Mouse (Mus musculus): ENCODE results near the gene Acap1. TPM values are rescaled to one million over a fixed set of nuclear protein-coding genes. Genes with fewer than 3 reads are reported as not detected.
"Not testable (repeated sequence)": the region's sequence is repeated elsewhere in the genome, so short reads cannot be mapped to it uniquely, and the experiment has no call there.

Acap1 gene
- polyA plus RNA-seq, 1 experiment from 2014 or later, result 7.1 TPM

DNA sequence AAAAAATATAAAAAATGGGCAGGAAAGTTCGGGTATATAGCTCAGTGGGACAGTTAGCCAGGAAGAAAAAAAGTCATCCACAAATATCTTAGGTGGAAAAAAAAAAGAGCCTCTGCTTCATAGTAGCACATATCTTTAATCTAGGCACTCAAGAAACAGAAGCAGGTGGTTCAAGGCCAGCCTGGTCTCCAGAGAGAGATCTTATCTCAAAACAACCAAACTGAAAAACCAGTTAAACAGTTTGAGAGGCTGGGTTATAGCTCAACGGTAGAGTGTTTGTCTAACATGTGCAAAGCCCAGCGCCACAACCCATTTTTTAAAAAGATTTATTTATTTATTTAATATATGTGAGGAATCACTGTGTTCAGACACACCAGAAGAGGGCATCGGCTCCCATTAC is 37.7 kb upstream of the Acap1 start:
- Histone ChIP-seq H3K27ac (ENCODE audit: low read depth) (no peak overlapping the region), H3K4me2 (ENCODE audit: low read depth, low read length) (no peak overlapping the region), H3K36me3 (replicated peaks; ENCODE audit: insufficient read depth, low read length) (no peaks in the 10 kb centered on the region), H3K4me3 (ENCODE audit: low read depth, low read length) (no peak overlapping the region), H3K4me1 (ENCODE audit: insufficient read depth) (peaks cover 21% of the 10 kb centered on the region), H3K9me3 (ENCODE audit: low read length) (no peaks in the 10 kb centered on the region), H3K9ac (replicated peaks) (no peak overlapping the region), H3K27me3 (ENCODE audit: insufficient read depth, low read length) (peaks cover 39% of the 10 kb centered on the region)
- DNase-seq (no peak), ATAC-seq (no peak)
- TF ChIP-seq EP300 (IDR thresholded peaks at IDR 0.05; ENCODE audit: low read depth) (no peak), CTCF (IDR thresholded peaks at IDR 0.05; ENCODE audit: low read depth) (no peak)
- WGBS (ENCODE audit: insufficient replicate concordance), result 60% methylated on average over 4 of the region's 4 CpGs

DNA sequence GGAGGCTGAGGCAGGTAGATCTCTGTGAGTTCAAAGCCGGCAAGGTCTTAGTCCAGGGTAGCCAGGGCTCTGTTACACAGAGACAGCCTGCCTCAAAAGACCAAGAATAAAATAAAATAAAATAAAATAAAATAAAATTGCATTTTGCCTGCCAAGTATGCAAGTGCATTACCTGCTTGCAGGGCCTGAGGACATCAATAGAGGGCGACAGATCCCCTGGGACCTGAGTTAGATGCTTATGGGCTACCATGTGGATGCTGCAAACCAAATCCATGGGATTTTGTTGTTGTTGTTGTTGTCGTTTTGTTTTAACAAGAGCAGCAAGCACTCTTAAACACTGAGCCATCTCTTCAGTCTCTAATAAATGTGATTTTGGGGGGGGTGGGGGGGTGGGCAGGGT is 36.9 kb upstream of the Acap1 start:
- Histone ChIP-seq H3K27ac (ENCODE audit: low read depth) (peak overlapping the region; percentile 68; the same call in 1 of the 2 replicates), H3K27me3 (ENCODE audit: insufficient read depth, low read length) (peaks cover 31% of the 10 kb centered on the region), H3K4me3 (ENCODE audit: low read depth, low read length) (no peak overlapping the region), H3K4me2 (ENCODE audit: low read depth, low read length) (no peak overlapping the region), H3K36me3 (replicated peaks; ENCODE audit: insufficient read depth, low read length) (no peaks in the 10 kb centered on the region), H3K9me3 (ENCODE audit: low read length) (no peaks in the 10 kb centered on the region), H3K4me1 (ENCODE audit: insufficient read depth) (peaks cover 21% of the 10 kb centered on the region), H3K9ac (replicated peaks) (no peak overlapping the region)
- TF ChIP-seq CTCF (IDR thresholded peaks at IDR 0.05; ENCODE audit: low read depth), result peak; percentile 51
- TF ChIP-seq EP300 (IDR thresholded peaks at IDR 0.05; ENCODE audit: low read depth), result no peak
- WGBS (ENCODE audit: insufficient replicate concordance), result 37% methylated on average over 3 of the region's 3 CpGs
- DNase-seq (peak; percentile 17), ATAC-seq (no peak)

DNA sequence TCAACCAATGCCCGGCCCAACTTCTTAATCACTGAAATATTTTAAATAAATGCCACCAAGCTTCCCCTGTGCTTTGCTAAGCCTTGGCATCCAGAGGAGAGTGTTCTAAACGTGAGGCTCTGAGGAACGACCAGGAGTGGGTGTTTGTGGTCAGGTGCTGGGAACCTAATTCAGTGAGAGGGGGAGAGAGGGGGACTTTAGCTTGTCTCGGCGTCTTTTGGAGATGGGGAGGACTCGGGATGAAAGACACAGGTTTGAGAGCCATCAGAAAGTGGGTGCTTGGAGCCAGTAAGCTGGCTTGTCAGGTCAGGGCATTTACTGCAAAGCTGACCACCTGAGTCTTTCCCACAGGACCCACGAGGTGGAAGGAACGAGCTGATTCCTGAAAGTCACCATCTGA is 36.4 kb upstream of the Acap1 start:
- H3K27ac ChIP-seq (ENCODE audit: low read depth), result peak overlapping the region; percentile 68
- DNase-seq (no peak), ATAC-seq (no peak)
- no peaks in the 10 kb centered on the region for H3K36me3 ChIP-seq (replicated peaks; ENCODE audit: insufficient read depth, low read length)
- 0 out of 2 replicates have a peak overlapping the region, but pooled peaks have one; percentile 5 for H3K4me2 ChIP-seq (ENCODE audit: low read depth, low read length)
- no peaks in the 10 kb centered on the region for H3K9me3 ChIP-seq (ENCODE audit: low read length)
- 39% methylated on average over 8 of the region's 8 CpGs for WGBS (ENCODE audit: insufficient replicate concordance)
- peaks cover 26% of the 10 kb centered on the region for H3K27me3 ChIP-seq (ENCODE audit: insufficient read depth, low read length)
- no peak overlapping the region for H3K4me3 ChIP-seq (ENCODE audit: low read depth, low read length)
- peaks cover 21% of the 10 kb centered on the region for H3K4me1 ChIP-seq (ENCODE audit: insufficient read depth)
- no peak for TF ChIP-seq EP300 (IDR thresholded peaks at IDR 0.05; ENCODE audit: low read depth)
- no peak for TF ChIP-seq CTCF (IDR thresholded peaks at IDR 0.05; ENCODE audit: low read depth)
- H3K9ac ChIP-seq (replicated peaks), result no peak overlapping the region; the same call in 1 of the 2 replicates

DNA sequence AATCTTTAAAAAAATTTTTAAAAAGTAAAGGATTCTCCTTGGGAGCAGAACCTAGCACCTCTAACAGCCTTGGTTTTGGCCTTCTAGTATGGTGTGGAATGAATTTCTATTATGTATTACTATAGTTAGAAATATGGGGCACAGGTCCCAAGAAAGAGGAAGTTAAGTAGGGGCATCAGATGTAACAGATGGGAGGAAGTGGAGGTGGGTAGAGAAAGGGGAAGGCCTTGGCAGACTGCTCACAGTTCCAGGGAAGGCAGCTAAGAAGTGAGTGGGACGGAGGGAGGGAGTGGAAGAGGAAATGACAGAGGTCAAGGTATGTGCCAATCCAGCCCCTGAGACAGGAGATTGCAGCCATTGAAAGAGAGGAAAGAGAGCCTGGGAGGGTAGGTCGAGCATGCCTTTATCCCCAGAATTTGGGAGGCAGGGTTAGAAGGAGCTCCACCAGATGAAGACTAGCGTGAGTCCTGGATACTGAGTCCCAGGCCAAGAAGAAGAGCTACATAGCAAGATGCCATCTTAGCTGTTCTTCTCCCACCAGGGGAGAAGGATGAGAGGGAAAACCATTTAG is 35.7 kb upstream of the Acap1 start:
- ATAC-seq (0 out of 2 replicates have a peak, but pooled peaks have one; percentile 14), DNase-seq (peak; percentile 28)
- Histone ChIP-seq H3K4me2 (ENCODE audit: low read depth, low read length) (peak overlapping the region; percentile 27; the same call in 1 of the 2 replicates), H3K27ac (ENCODE audit: low read depth) (peak overlapping the region; percentile 59), H3K4me1 (ENCODE audit: insufficient read depth) (peaks cover 17% of the 10 kb centered on the region), H3K4me3 (ENCODE audit: low read depth, low read length) (no peak overlapping the region), H3K9me3 (ENCODE audit: low read length) (no peaks in the 10 kb centered on the region), H3K27me3 (ENCODE audit: insufficient read depth, low read length) (peaks cover 19% of the 10 kb centered on the region), H3K36me3 (replicated peaks; ENCODE audit: insufficient read depth, low read length) (no peaks in the 10 kb centered on the region), H3K9ac (replicated peaks) (no peak overlapping the region)
- no peak for TF ChIP-seq CTCF (IDR thresholded peaks at IDR 0.05; ENCODE audit: low read depth)
- no peak for TF ChIP-seq EP300 (IDR thresholded peaks at IDR 0.05; ENCODE audit: low read depth)
- WGBS (ENCODE audit: insufficient replicate concordance), result 48% methylated on average over 3 of the region's 3 CpGs

DNA sequence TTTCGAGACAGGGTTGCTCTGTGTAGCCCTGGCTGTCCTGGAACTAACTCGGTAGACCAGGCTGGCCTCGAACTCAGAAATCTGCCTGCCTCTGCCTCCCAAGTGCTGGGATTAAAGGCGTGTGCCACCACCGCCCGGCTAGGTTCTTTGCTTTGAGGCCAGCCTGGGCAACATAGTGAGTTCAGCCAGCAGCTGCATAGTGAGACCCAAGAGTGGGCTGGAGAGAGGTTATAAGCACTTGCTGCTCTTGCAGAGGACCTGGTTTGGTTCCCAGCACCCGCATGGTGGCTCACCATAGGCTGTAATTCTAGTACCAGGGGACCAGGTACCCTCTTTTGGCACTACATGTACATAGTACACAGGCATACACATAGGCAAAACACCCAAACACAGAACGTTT is 34.8 kb upstream of the Acap1 start:
- H3K36me3 ChIP-seq (replicated peaks; ENCODE audit: insufficient read depth, low read length); H3K27ac ChIP-seq (ENCODE audit: low read depth); H3K4me1 ChIP-seq (ENCODE audit: insufficient read depth); ATAC-seq; DNase-seq; H3K9ac ChIP-seq (replicated peaks); H3K9me3 ChIP-seq (ENCODE audit: low read length); H3K4me2 ChIP-seq (ENCODE audit: low read depth, low read length); H3K4me3 ChIP-seq (ENCODE audit: low read depth, low read length): not testable (repeated sequence)
- H3K27me3 ChIP-seq (ENCODE audit: insufficient read depth, low read length), result peaks cover 10% of the 10 kb centered on the region
- 79% methylated on average over 8 of the region's 8 CpGs for WGBS (ENCODE audit: insufficient replicate concordance)

DNA sequence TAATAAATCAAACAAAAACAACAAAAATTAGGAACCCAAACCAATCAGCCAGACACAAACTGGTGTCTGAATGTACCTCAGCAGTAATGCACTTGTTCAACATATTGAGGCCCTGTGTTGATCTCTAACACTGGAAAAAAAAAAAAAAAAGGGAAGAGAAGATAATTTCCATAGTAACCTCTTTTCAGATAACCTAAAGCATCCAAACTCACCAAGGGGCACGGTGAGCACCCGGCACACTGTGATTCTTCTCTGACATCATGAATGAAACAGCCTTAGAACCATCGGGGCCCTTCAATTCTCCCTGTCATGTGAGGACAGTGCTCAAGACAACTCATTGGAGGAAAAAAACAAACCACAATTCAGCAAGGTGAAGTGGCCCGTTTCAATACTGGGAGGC is 34.4 kb upstream of the Acap1 start:
- Histone ChIP-seq H3K4me3 (ENCODE audit: low read depth, low read length) (no peak overlapping the region), H3K27me3 (ENCODE audit: insufficient read depth, low read length) (peaks cover 6% of the 10 kb centered on the region), H3K4me2 (ENCODE audit: low read depth, low read length) (no peak overlapping the region), H3K27ac (ENCODE audit: low read depth) (no peak overlapping the region), H3K9me3 (ENCODE audit: low read length) (no peaks in the 10 kb centered on the region), H3K9ac (replicated peaks) (no peak overlapping the region), H3K4me1 (ENCODE audit: insufficient read depth) (peaks cover 5% of the 10 kb centered on the region), H3K36me3 (replicated peaks; ENCODE audit: insufficient read depth, low read length) (no peaks in the 10 kb centered on the region)
- TF ChIP-seq EP300 (IDR thresholded peaks at IDR 0.05; ENCODE audit: low read depth) (no peak), CTCF (IDR thresholded peaks at IDR 0.05; ENCODE audit: low read depth) (no peak)
- DNase-seq, result no peak
- no peak for ATAC-seq
- WGBS (ENCODE audit: insufficient replicate concordance), result 27% methylated on average over 4 of the region's 4 CpGs
